16 mouse cellular contexts compared by ENCODE assay signal in genomic region chr2:150948786-150949185, GRCm38 (mm10).
"Had no signal": no experiment of that assay in that cellular context is flagged by ENCODE, and none has a peak within 500 bp of the region (broad histone marks: within the 10 kb centered on the region; RNA-seq: fewer than 3 reads in every experiment).

No protein-coding gene starts in this region.

- H3K9me3 ChIP-seq: limb, embryonic 10.5 days; liver, embryonic 15.5 days; lung, embryonic 15.5 days; midbrain, embryonic 13.5 days; neural tube, embryonic 15.5 days had no signal

- H3K9ac ChIP-seq: liver, embryonic 15.5 days; lung, embryonic 15.5 days; midbrain, embryonic 13.5 days; neural tube, embryonic 15.5 days had no signal

- ATAC-seq: midbrain, embryonic 13.5 days had no signal

- H3K27ac ChIP-seq: kidney, postnatal 0 days; left cerebral cortex, adult 2 months; limb, embryonic 10.5 days; liver, embryonic 15.5 days; lung, embryonic 15.5 days; macrophage; midbrain, embryonic 13.5 days; neural tube, embryonic 15.5 days; stomach, postnatal 0 days had no signal

- H3K4me3 ChIP-seq: left cerebral cortex, adult 2 months; limb, embryonic 10.5 days; liver, embryonic 15.5 days; lung, embryonic 15.5 days; midbrain, embryonic 13.5 days; myocyte; neural tube, embryonic 15.5 days had no signal

- DNase-seq: kidney, adult 9 months; lung, postnatal 14 days; right cerebral cortex, adult 18-20 months; thymus, adult 2 months; thymus, postnatal 25 days had no signal

- H3K4me2 ChIP-seq: liver, embryonic 11.5 days; liver, embryonic 15.5 days; lung, embryonic 15.5 days; midbrain, embryonic 13.5 days; neural tube, embryonic 15.5 days had no signal

- H3K27me3 ChIP-seq: liver, embryonic 15.5 days; lung, embryonic 15.5 days; midbrain, embryonic 13.5 days; neural tube, embryonic 15.5 days had no signal

- H3K4me1 ChIP-seq: limb, embryonic 10.5 days; liver, embryonic 15.5 days; lung, embryonic 15.5 days; midbrain, embryonic 13.5 days; neural tube, embryonic 15.5 days had no signal
